Mouse (Mus musculus) myocyte (in vitro differentiated cells): ENCODE measurements at regions not wholly inside any gene's neighbourhood (a gene's known extent, or its start where the extent isn't known, plus 50 kb on each side); places are given as distances from the start of the nearest gene placed in this dataset.

Experiments used
- CEBPB ChIP-seq: IDR thresholded peaks from 2 replicates; pipeline ENCODE4 v1.6.1; 2011; ENCODE audit warnings: mild to moderate bottlenecking, moderate library complexity; ENCODE audit not compliant: poor library complexity, insufficient read depth, severe bottlenecking
- E2F4 ChIP-seq: IDR thresholded peaks from one replicate; pipeline ENCODE4 v1.6.1; 2011; ENCODE audit warnings: mild to moderate bottlenecking, control low read depth, moderate library complexity; ENCODE audit not compliant: insufficient read depth
- MYOG ChIP-seq, 3 experiments: IDR thresholded peaks; one replicate each; pipeline ENCODE4 v1.6.1; 2011; ENCODE audit warnings: control low read depth in 2 of 3, low read depth in 2 of 3, mild to moderate bottlenecking in 2 of 3; ENCODE audit not compliant: insufficient read length in 2 of 3, control insufficient read depth in 1 of 3, insufficient read depth in 1 of 3
- POLR2A ChIP-seq: IDR thresholded peaks from one replicate; pipeline ENCODE4 v1.6.1; 2011; ENCODE audit warnings: low read depth, mild to moderate bottlenecking, control low read depth, moderate library complexity; ENCODE audit not compliant: insufficient read length
- POLR2AphosphoS2 ChIP-seq: IDR thresholded peaks from one replicate; pipeline ENCODE4 v1.6.1; 2011; ENCODE audit warnings: low read depth, control low read depth; ENCODE audit not compliant: insufficient read length

- no peak for TF ChIP-seq E2F4
- TF ChIP-seq POLR2A: no peak
- TF ChIP-seq CEBPB: no peak
- TF ChIP-seq MYOG (IDR thresholded peaks at IDR 0.05; ENCODE audit: control insufficient read depth in 1 of 3, insufficient read depth in 1 of 3, insufficient read length in 2 of 3, low read depth in 2 of 3): no peak
- no peak for TF ChIP-seq POLR2AphosphoS2
Measured at GRCm38 (mm10) chr15:51721363-51721762, 2163.3 kb upstream of the Gm7489 start.
